Mouse (Mus musculus): Measurements from ENCODE around the gene Ttc7.

GRCm38 (mm10) chr17:87379160-87379624 lies 96.5 kb downstream of the Ttc7 start:
- TF ChIP-seq POLR2A (IDR thresholded peaks at IDR 0.05; ENCODE audit: insufficient read depth, low read depth, low read length) = no peak
- TF ChIP-seq CTCF (IDR thresholded peaks at IDR 0.05; ENCODE audit: insufficient read depth, low read depth, low read length) = no peak

Data from olfactory bulb, adult 2 months (tissue).